Mouse (Mus musculus): ENCODE measurements around the gene Vmac.
A peak's percentile ranks its signal among the peaks of the same experiment; 100 is the strongest.

The Vmac gene

DNA sequence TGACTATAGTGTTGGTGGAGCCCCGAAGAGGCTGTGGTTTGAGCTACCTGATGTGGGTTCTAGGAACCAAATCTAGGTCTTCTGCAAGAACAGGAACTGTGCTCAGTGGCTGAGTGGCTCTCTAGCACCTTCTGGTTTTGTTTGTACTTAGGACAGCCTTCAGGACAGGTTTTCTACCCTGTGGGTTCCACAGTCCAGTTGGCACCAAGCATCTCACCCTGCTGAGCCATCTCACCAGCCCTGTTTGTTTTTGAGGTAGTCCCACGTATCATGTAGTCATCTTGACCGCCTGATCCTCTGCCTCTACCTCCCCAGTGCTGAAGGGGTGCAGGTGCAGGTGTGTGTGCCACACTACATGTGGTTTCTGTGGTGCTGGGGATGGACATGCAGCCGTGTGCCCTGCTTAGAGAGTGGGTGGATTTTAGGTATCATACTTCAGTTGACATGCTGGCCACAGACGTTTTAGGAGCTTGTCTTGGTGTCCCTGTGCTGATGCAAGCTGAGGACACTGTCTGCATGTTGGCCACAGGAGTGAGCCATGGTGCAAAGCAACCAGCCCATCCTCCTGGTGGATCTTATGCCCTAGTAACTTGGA lies 34.2 kb downstream of the Vmac start:
- peak; percentile 53 for DNase-seq

DNA sequence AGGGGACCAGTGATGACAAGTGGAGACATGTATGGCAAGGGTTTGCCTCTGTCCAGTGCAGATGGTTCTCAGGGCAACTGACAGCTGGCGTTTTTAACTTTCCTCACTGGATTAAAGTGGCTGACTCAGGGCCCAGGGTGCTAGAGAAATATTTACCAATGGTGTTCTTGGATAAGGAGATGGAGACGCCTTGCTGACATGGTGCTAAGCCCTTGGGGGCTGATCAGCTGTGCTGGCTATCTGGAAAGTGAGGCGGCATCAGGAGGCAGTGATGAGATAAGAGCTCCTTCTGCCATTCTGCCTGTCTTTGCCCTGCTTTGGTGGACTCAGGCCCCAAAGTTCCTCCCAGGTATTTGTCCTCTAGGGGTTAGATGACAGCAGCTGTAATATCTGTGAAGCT lies 34.9 kb downstream of the Vmac start:
- DNase-seq, result no peak

DNA sequence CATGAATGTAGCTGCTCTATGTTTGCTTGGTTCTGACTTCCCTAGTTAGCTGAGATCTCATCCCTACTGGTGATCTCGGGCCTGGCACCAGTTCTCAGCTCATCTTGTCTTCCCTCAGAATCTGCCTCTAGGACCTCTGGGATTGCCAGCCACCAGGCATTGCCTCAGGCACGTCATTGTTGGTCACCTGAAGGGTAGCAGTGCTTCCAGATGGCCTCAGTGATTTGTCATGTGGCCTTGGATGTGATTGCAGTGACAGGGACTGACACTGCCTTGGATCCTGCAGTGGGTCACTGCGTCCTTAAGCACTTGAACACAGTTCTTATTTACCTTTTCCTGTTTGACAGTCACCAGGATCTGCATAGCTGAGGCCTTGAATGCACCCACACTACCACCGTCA lies 36.0 kb downstream of the Vmac start:
- DNase-seq, result no peak

DNA sequence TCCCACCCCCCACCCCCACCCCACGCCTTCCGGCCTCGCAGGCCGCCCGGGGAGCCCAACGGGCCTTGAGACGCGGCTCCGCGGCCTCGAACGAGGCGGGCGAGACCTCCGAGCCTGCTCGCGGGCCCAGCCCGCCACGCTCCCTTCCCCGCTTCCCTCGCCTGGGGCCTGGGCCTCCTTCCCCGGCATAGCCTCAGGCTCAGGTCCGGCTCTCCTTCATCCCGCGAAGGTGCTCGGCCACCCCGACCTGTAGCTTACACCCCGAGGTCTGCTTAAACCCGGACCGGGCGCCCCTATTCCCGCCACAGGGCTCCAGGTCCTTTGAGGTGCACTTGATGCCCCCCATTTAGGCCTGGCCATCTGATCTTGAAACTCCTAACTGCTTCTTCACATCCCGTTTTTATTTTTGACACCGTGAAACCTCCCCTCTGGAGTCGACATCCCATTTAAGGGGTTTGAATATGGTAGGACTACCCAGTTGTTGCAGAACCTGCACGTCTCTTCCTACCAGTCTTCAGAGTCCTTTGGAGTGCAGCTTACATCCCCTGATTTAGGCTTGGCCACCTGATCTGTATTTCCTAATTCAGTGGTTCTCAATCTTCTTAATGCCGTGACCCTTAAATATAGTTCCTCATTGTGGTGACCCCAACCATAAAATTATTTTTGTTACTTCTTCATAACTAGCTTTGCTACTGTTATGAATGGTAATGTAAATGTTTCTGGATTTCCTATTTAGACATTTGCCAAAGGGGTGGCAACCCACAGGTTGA lies 44.0 kb downstream of the Vmac start:
- DNase-seq, result no peak

DNA sequence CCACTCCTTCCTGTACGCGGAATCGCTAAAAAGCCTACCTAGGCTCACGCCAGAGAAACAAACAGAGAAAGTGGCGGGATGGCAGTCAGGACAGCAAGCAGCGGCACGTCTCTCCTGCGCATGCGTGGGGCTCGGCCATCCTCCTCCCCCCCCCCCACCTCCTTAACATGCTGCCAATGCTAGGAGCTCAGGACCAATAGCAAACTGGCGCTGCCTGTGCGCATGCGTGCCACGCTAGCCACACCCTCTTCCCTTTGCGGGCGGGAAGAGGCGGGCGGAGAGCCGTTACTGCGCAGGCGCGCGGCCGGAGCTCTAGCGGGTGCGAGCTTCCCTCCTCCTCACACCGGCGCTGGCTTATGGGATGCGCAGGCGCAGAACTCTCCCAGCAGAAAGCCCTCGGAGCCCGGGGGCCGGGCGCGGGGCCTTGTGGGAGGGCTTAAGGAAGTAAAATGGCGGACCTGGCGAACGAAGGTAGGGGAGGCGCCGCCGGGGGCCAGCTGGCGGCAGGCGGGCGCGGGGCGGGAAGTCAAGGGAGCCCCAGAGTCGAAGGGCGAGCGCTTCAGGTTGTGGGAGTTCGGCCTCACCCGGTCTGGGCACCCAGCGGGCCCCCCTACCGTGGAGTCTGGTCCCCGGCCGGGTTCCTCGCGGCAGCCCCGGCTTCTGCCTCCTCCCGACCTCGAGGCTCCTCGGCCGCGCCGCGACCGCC lies 44.7 kb downstream of the Vmac start, which contains the start of gene Ranbp3:
Ranbp3 (plus strand) TSS at position 354 of the 706 bp plus-strand sequence.
- peak; percentile 100 for DNase-seq

DNA sequence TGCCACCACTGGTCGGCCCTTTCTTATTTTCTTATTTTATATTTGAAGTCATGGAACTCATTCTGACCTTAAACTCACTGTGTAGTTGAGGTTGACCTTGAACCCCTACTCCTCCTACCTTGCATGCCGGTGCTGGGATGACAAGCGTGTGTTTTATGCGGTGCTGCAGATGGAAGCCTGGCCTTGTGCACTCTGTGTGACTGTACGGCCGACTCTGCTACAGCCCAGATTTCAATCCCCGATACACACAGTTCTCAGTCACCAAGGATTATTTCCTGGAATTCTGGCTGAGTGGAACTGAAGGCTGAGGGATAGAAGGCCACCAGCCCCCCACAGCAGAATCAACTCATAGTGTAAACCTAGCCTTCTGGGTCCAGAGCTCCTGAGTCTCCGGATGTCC lies 48.1 kb downstream of the Vmac start:
- DNase-seq, result no peak

DNA sequence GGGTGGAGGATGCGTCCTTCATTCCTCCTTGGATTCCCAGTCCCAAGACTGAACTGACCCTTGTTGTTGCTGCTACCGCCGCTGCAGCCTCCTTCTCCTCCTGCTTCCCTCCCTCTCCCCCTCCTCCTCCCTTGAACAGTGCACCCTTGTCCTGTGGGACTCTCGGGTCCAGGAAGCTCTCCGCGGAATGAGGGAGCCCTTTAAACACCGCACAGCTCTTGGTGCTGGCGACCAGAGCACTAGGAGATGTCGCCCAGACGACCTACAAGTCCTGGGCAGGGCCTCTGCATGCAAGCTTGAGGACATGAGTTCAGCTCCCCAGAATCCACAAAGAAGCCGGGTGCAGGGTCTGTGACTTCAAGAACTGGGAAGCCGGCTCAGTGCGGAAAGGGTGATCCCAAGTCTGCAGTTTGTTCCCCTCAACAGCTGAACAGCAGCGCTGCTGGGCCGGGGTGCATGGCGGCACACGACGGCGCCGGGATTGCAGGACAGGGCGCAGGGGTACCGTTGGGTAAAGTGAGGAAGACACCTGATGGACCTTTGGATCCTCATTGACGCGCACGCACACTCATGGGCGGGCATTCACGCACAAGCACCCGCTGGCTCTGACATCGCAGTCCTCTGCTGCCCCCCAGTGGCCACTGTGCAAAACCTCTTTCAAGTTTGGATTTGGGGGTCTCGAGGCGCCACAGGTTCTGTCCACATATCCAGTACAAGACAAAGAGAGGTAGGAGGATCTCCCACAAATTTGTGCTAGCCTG lies 49.3 kb downstream of the Vmac start:
- peak; percentile 87 for DNase-seq

DNA sequence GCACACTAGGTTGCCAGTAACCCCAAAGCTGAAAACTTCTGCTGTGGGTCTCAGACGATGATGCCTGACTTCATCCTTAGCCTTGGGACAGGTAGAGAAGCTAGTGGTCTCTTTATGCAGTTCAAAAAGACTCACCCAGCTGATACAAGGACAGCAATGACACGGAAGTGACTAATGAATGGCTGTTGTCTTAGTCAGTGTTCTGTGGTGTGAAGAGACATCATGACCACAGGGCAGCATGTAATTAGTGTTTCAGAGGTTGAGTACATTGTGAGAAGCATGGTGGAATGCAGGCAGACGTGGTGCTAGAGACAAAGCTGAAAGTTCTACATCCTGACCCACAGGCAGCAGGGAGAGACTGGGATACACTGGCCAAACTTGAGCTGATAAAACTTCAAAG lies 50.2 kb downstream of the Vmac start:
- DNase-seq, result no peak

DNA sequence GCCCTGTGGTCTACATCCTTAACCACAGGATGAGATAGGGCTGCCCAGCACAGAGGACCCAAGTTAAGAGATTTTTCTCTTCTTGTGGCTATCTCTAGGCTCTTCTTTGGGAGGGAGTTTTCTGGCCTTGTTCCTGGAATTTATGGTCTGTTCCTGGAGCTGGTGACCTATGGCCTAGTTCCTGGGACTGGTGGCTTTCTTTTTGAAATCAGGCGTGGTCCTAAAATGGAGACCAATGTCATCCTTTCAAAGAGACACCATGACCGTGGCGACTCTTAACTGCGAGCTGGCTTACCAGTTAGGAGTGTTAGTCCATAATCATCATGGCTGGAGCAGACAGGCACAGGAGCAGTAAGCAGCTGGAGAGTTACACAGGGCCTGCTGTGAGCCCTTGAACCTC lies 51.4 kb downstream of the Vmac start:
- DNase-seq, result no peak

DNA sequence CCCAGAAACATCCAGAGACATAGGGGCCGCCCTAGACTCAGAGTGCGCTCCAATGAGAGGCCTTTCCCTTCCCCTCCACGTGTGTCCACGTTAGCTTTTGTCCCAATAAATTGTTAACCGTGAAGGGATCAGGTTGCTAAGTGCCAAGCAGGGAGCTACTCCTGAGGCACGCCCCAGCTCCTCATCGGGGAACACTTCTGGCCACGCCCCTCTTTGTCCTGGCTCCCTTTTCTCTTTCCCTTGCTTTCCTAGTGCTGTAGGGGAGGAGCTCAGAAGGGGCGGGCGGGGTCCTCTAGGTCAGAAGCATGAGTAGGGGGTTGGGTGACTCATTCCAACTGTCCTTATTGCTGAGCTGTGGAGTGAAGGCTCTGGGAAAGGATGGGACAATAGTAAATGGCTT lies 53.5 kb downstream of the Vmac start:
- DNase-seq, result no peak

All from thymus, postnatal 14 days (tissue).